Mouse (Mus musculus) gastrocnemius, postnatal 36 days (tissue): Measurements from ENCODE around the gene Psma5. TPM values are rescaled to one million over a fixed set of nuclear protein-coding genes. Genes with fewer than 3 reads are reported as not detected.

Source experiments
- total RNA-seq, 2 experiments: library from RNA; stranded (reverse); gene quantifications; 2 replicates each; pipeline ENCODE4 v1.2.3; 2021

Gene Psma5
- total RNA-seq, 2 experiments from 2014 or later = 43.6 to 48.1 TPM

Other genes starting within 250 kb of the Psma5 start
- 100 to 1,000 TPM; 138 to 202 TPM for gene Gstm1, start 239.0 kb upstream of the Psma5 start, total RNA-seq
- gene Gstm4, start 212.0 kb upstream of the Psma5 start, total RNA-seq = 10 to 100 TPM; 11.3 to 13.5 TPM
- gene Ampd2, start 170.3 kb upstream of the Psma5 start, total RNA-seq = 1 to 10 TPM; 3.8 TPM
- gene Gnat2, start 164.1 kb upstream of the Psma5 start, total RNA-seq = under 1 TPM; 0.25 to 0.28 TPM
- 10 to 100 TPM in 1 of 2 experiments, 1 to 10 TPM in 1; 9.7 to 11.3 TPM for gene Gnai3, start 110.8 kb upstream of the Psma5 start, total RNA-seq
- not detected for gene Gpr61, start 102.0 kb upstream of the Psma5 start, total RNA-seq
- 10 to 100 TPM; 23.3 to 27.5 TPM for gene Amigo1, start 70.6 kb upstream of the Psma5 start, total RNA-seq
- 1 to 10 TPM; 2.5 to 3.1 TPM for gene Cyb561d1, start 55.7 kb upstream of the Psma5 start, total RNA-seq
- gene Atxn7l2, start 46.0 kb upstream of the Psma5 start, total RNA-seq = 1 to 10 TPM; 5.7 to 6.1 TPM
- 100 to 1,000 TPM; 479 to 547 TPM for gene Sypl2, start 30.3 kb upstream of the Psma5 start, total RNA-seq
- gene Sort1, start 27.2 kb downstream of the Psma5 start, total RNA-seq = 10 to 100 TPM; 36.7 to 37.8 TPM
- not detected for gene Mybphl, start 108.0 kb downstream of the Psma5 start, total RNA-seq
- under 1 TPM; 0.26 to 0.32 TPM for gene Psrc1, start 126.9 kb downstream of the Psma5 start, total RNA-seq
- gene Celsr2, start 158.6 kb downstream of the Psma5 start, total RNA-seq = 1 to 10 TPM; 6.4 to 8.2 TPM
- gene Sars, start 188.3 kb downstream of the Psma5 start, total RNA-seq = 100 to 1,000 TPM; 114 to 119 TPM